Mouse (Mus musculus): ENCODE measurements at regions not wholly inside any gene's neighbourhood (a gene's known extent, or its start where the extent isn't known, plus 50 kb on each side); places are given as distances from the start of the nearest gene placed in this dataset.

- DNase-seq, result no peak
These were observed 120.0 kb downstream of the Dact1 start for GRCm38 (mm10) chr12:71429561-71430200.

DNA sequence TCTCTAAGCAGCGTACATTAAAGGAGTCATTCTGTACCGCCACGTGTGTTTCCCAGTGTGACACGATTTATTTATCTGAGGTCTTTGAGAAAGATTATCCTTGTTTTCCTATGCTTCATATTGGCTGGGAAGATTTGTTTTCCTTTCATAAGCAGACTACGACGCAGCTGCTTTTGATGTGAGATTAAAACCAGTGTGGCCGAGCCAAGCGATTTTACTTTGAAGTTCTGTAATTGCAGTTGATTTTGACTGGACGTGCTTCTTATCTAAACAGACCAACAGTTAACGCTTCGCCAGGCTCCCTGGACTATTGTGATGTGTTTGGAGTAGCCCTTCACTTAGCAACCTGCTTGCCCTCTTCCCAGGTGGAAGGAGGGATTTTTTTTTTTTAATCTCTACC lies 120.6 kb downstream of the Dact1 start:
- no peak for DNase-seq

GRCm38 (mm10) chr12:71431116-71431515 lies 121.4 kb downstream of the Dact1 start:
- DNase-seq, result no peak

GRCm38 (mm10) chr12:71433549-71434200 lies 124.0 kb downstream of the Dact1 start:
- no peak for DNase-seq

- peak; percentile 36 for DNase-seq
These were observed 128.6 kb downstream of the Dact1 start for GRCm38 (mm10) chr12:71438254-71438653.

- no peak for DNase-seq
These were observed 131.2 kb downstream of the Dact1 start for GRCm38 (mm10) chr12:71440863-71441262.

- no peak for DNase-seq
These were observed 131.6 kb downstream of the Dact1 start for GRCm38 (mm10) chr12:71441272-71441671.

- no peak for DNase-seq
These were observed 136.7 kb downstream of the Dact1 start for GRCm38 (mm10) chr12:71446177-71446891.

DNA sequence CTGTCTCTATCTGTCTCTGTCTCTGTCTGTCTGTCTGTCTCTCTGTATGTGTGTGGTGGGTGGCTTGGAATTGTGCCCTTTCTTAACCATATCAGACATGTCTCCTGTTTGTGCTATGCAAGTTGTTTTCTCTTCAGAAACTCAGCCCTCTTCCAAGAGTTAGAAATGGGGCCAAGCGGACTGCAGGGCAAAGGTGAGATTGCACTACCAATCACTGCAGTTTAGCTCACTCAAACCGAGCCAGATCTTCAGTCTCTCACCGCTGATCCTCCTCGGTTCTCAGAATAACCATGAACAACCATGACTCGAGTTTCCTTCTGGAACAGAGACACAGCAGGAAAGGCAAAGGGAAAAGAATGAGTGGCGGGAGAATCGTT lies 137.2 kb downstream of the Dact1 start:
- DNase-seq, result no peak

DNA sequence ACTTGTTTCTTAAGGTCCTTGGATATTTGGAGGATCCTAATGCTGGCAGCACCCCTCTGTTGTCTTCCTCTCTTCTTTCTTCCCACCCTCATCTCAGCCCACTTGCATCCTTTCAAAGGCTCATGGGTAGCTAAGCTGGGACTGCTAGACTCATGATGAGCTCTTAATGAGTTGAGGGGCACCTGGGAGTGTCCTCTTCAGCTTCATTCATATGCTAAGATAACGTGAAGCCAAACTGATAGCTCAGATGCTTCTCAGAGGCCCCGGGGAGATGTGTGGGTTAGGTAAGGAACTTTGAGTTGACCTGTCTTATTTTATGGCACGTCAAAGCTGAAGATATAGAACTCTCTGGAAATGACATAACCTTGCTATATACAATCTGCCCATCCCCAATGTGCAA lies 139.3 kb downstream of the Dact1 start:
- no peak for DNase-seq

DNA sequence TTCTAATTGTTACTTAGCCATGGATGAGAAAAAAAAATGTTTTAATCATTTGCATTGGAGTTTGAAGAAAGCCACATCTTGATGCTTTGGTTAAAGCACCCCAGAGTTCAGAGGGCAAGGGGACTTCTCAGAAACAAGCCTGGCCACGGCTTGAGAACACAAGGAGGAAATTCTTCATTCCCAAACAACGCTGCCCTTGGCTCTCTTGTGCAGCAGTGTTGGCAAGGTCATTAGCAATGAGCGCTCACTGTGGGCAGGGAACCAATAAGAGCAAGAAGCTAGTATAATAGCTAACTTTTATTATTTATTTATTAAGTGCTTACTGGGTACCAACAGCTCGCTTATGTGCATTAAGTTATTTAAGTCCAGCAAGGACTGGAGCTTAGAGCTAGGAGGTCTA lies 140.4 kb downstream of the Dact1 start:
- peak; percentile 23 for DNase-seq

DNA sequence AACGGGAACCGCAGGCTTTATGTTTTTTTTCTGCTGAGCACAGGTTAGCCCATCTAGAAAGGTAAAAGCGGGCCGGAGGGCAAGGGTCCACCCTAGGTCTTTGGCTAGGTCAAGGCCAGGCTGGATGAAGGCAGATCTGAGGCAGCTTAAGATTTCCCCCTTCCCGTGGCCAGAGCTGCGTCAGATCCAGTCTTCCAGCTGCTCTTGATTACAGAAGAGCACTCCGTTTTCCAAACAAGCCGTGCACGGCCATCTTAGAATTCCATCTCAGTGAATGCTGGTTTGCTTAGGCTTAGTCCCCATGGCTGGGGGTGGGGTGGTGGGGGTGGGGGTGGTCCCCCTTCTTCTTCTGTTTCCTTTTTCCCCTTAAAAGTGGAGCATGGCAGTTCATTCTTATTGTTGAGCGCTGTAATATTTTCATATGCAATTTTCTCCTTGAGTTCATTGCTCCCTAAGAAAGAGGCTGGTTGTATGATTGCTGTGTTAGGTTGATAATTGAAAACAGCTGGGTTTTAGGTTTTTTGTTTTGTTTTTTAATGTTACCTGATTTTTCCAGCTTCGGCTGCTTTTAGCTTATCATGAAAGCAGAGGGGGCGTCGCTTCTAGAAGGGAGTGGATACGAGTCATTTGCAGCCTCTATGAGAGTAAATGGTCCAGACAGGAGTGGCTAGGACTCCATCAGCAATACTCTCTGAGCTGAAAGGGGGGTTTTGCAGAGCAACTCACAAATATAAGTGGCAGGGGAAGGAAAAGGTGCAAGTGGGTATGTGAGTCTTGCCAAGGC lies 141.2 kb downstream of the Dact1 start:
- no peak for DNase-seq

DNA sequence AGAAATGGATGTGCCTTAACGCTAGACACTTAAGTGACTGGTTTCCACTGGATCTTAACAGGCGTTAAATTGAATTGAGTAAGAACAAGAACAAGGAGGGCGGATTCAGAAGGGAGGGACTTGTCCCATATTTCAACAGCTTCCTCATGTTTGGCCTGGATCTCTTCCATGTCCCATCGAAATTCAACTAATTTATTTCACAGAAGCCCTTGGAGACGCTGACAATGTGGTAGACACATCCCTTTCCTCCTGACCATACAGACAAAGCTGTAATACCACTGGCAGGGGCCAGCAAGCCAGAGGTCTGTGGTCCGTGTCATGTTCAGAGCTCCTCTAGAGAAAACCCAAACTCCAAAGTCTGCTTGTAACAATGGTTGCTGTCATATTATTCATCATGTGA lies 147.2 kb downstream of the Dact1 start:
- DNase-seq, result no peak

GRCm38 (mm10) chr12:71458559-71459176 lies 149.0 kb downstream of the Dact1 start:
- no peak for DNase-seq

DNA sequence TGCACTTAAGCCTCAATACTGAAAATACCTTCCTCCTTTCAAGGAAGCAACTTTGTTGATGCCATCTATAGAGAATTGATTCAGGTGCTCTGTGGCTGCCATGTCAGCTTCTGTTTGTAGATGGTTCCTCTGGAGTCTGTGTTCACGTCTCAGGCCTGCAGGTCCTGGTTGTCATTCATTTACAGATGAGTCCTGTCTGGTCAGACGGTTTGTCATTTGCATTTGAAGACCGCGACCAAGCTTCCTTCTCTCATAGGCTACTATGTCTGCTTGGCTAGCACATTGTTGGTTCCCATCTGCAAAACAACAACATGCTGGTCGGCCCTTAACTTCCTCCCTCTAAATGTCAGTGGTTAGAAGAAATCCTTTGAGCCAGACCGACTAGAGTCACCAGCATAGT lies 151.0 kb downstream of the Dact1 start:
- no peak for DNase-seq

GRCm38 (mm10) chr12:71467820-71468219 lies 158.1 kb downstream of the Dact1 start:
- DNase-seq, result no peak

- DNase-seq, result no peak
These were observed 158.6 kb downstream of the Dact1 start for GRCm38 (mm10) chr12:71468324-71468723.

DNA sequence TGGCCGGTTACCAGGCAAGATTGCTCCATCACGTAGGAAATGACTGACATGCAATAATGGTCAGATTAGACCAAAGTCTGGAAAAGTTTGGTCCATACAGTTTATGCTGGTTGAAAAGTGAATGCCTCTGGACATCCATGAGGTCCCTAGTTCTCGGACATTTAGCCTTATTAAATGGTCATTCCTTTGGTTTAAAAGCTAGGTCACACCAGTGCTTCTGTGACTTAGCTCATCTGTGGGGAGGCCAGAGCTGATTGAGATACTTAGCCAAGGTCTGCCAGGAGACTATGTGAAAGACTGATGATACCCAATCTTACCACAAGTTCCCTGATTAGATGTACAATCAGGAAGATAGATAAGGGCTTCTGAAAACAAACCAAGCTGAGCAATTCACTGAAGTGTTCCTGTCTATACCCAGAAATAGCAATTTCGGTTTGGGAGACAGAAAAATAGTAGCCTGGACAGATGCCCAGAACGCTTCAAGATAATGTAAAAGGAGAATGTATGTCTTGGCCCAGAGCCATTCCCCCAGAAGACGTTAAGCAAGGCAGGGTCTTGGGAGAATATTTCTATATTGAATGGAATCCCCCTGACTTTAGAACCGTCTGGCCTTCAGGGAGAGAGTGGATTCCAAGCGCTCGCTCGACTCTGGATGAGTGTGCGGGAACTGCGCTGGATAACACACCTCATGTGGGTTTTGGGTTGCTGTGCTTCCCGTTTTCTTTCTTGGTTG lies 161.5 kb downstream of the Dact1 start:
- no peak for DNase-seq

- no peak for DNase-seq
These were observed 162.0 kb downstream of the Dact1 start for GRCm38 (mm10) chr12:71471720-71472119.

DNA sequence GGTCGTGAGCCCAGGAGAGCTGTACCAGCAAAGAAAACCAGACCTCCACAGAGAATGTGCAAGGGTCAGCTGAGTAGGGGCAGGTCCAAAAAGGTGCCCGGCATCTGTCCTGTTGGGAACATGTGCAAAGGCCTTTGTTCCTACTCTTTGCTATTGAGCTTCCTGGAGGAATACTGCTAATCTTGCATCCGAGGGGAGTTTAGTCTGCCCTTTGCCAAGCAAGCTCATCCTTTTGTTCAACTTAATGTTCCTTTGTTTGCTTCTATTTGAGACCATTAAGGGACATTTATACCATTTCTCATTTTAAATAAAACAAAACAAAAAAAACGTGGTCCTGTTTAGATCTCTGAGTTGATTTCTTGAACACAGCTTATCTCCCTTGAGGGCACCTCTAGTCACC lies 166.6 kb downstream of the Dact1 start:
- DNase-seq, result no peak

GRCm38 (mm10) chr12:71477691-71478090 lies 168.0 kb downstream of the Dact1 start:
- no peak for DNase-seq

DNA sequence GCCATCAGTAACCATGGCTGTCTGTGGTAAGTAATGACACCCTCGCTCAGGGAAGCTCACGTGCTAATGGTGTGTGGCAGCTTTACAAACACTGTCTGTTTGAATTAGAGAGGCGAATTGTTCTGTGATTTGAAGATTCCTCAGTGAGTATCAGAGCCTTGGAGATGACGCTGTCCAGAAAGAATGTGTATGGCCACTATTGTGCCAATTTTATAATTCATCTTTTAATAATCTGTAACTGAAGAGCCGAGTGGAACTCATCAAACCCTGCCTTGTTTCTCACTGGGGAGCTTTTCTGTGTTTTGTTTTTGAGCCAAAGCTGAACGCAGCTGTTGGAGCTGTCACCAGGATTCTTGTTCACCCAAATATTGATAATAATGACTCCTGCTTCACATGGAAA lies 171.7 kb downstream of the Dact1 start:
- no peak for DNase-seq
